Mouse (Mus musculus) kidney, postnatal 36 days (tissue): ENCODE measurements around the gene Hist1h2ah.

Experiments
- DNase-seq, 2 experiments: peaks; one replicate each; pipeline ENCODE4 v3.0.0; 2021 to 2022; ENCODE audit warnings: mixed read lengths in 2 of 2

The Hist1h2ah gene

GRCm38 (mm10) chr13:22007872-22008271 is 27.5 kb downstream of the Hist1h2ah start:
- DNase-seq = no peak

DNA sequence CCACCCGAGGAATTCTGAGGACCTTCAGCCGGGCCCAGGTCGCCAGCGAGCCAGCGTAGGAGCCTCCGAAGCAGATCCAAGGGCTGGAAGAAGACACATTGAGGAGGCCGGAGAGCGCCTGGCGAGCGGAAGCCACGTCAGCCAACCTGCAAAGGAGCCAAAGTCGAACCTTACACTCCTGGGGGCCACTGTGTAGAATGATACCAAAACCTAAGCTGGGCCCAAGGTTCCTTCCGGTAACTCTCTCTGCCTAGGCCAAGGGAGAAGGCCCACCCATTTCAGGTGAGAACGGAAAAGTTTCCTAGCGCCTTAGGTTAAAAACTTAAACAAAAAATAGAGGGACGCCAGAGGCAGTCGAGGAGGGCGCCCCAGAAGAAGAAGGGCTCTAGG is 28.3 kb downstream of the Hist1h2ah start:
- no peak for DNase-seq

- peak; percentile 34 to 59 for DNase-seq
These were observed 28.8 kb downstream of the Hist1h2ah start for GRCm38 (mm10) chr13:22006334-22007120.

- DNase-seq = peak; percentile 11 to 55
These were observed 29.6 kb downstream of the Hist1h2ah start for GRCm38 (mm10) chr13:22005605-22006333.

DNA sequence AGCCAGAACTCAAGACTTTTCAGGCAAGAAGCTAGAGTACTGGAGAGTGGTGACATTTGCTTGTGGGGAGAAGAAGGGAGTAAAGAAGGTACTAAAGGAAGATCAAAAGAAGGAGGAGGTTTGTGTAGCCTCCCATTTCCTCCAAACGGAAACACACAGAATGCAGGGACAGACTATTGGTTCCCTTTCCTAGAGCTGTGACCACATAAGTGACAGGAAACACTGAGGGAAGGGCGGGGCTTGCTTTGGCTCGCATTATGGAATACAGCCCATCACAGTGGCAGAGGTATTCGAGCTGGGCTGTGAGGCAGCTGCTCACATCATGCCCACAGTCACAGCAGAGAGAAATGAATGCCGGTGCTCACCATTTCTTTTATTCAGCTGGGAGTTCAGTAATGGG is 33.5 kb downstream of the Hist1h2ah start:
- no peak for DNase-seq

- DNase-seq = no peak
These were observed 34.0 kb downstream of the Hist1h2ah start for GRCm38 (mm10) chr13:22001346-22001745.

DNA sequence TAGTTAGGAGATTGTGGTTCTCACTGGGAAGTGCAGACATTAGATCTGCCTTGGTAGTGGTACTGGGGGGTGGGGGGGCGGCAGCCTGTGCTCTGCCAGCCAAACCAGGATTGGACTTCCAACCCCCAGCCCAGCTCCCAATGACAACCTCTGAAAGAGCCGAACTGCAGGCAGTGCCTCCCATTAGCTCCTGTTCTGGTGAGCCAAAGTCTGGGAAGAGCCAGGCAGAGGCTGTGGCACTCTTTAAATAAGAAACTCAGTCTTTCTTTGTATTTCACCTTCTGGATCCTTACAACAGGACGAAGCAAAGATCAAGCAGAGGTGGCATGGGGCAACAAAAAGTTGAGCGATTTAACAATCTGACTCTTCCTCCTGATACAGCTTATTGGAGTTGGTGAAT is 36.2 kb downstream of the Hist1h2ah start:
- no peak for DNase-seq

DNA sequence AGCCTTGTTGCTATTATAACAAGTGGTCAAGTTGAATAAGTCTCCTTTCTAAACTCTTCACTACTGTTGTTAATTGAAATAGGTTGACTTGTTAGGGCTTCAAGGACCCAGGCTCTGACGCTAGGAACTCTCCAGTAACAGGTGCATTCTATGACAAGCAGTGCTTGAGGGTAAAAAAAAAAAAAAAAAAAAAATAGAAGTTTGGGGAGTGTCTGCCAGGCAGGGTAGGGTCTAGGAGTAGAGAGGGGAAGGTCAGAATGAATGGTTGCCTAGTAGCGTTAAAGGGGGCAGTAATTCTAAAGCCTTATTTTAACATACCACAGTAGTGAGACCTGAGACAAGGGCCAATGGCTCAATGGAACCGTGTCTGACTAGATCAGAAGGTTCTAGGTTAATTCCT is 37.0 kb downstream of the Hist1h2ah start:
- DNase-seq = no peak

DNA sequence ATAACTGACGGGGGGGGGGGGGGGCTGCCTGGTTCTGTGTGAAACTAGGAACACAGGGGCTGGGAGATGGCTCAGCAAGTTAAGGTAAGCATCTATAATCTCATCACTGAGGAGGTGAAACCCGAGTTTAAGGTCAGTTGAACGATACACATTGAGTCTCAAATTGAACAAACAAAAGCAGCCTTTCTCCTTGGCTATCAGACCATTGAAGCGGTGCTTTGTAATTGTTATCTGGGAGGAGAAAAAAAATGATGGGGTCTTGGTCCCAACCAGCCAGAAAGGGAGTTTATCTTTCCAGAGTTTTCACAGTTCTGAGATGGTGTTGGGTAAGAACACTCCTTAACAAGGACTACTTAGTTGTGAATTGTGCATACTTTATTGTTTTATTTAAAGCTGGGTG is 37.5 kb downstream of the Hist1h2ah start:
- DNase-seq = no peak

- DNase-seq = no peak
These were observed 38.1 kb downstream of the Hist1h2ah start for GRCm38 (mm10) chr13:21997201-21997820.

DNA sequence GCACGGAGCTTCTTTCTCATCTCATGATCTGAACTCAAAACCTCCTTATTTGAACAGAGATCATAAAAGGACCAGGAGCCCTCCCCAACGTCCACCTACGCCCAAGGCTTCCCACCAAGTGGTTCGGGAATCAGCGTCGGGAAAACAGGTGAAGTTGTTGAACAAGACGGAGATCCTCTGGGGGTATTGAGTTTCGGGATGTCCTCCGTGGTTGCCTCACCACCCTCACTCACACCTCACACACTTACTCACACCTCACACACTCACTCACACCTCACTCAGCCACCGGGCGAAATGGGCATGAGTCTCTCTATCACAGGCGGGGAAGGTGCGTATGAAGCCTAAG is 38.6 kb downstream of the Hist1h2ah start:
- DNase-seq = no peak

DNA sequence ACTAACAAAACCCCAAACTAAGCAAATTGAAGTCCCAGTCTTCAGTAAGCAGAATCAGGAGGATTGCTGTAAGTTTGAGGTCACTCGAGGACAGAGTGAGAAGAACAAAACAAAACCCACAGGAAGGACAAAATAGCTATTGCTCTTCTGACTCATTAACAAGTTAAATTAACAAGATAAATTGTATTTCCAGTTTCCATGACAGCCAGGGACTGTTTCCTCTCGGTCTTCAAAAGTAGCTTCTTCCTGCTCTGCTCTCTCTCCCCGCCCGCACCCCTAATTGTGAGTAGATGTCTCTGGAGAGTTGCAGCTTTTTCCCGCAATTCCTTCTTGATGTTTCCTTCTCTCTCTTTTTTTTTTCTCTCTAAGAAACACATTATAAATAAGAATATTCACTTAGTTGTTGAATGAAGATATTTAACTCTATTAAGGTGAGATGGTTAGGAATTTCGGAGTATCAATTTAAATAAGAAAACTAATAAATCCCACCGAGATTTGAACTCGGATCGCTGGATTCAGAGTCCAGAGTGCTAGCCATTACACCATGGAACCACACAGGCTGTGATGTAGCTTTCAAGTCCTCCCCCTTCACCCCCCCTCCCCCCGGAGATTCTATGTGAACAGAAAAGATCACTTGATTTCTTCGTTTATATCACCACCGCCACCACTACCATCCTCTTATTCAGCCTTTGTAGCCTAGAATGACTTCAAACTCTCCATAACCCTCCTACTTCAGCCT is 39.1 kb downstream of the Hist1h2ah start:
- no peak for DNase-seq

GRCm38 (mm10) chr13:21995331-21995914 is 39.9 kb downstream of the Hist1h2ah start:
- DNase-seq = peak in 1 of 2 experiments; percentile 28

GRCm38 (mm10) chr13:21994896-21995295 is 40.5 kb downstream of the Hist1h2ah start:
- no peak for DNase-seq

DNA sequence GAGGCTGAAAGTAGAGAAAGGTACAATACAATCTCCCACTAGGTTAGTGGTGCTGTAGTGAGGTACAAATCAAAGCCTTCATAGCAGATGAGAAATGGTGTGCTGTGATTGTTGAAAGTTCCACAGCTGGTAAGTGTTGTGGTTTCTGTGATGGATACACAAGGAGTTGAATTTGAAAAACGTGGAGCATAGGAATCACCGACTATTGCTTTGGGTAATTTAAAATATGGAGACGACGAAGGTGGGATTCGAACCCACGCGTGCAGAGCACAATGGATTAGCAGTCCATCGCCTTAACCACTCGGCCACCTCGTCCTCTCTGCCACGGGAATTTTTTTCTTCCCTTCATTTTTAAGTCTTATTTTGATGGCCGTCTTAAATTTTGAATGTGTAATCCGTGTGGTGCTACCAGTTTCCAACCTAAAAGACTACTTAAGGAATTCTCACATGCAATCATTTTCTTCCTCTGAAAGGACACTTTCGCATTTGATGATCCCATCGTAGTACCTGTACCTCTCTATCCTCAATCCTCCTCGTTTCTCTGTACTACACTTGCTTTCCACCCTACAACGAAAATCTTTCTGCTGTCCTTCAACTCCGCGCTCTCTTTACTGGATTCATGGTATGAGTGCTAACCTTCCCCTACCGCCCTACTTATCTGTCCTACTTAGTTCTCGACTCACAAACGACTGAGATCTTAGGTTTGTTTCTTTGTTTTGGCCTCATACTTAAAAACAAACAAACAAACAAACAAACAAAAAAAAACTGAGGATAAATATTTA is 41.2 kb downstream of the Hist1h2ah start:
- no peak for DNase-seq

GRCm38 (mm10) chr13:21992550-21992949 is 42.8 kb downstream of the Hist1h2ah start:
- DNase-seq = no peak
